Mouse (Mus musculus) hindbrain, embryonic 13.5 days (tissue): ENCODE measurements at regions not wholly inside any gene's neighbourhood (a gene's known extent, or its start where the extent isn't known, plus 50 kb on each side); places are given as distances from the start of the nearest gene placed in this dataset.

Experiments used
- ATAC-seq: fragments of 200-750 bp; cut with Nextera tagmentation; 2 replicates; pipeline ENCODE4 v1.8.0; 2017; ENCODE audit warnings: moderate TSS enrichment; ENCODE audit not compliant: low FRiP score
- H3K27ac ChIP-seq: fragments of 300-500 bp; sonication (generic); 2 replicates; pipeline ENCODE4 v1.5.1; 2015; ENCODE audit warnings: inconsistent platforms, mild to moderate bottlenecking, moderate library complexity
- H3K27me3 ChIP-seq: fragments of 300-500 bp; sonication (generic); 2 replicates; pipeline ENCODE4 v1.6.1; 2015; ENCODE audit warnings: mild to moderate bottlenecking, inconsistent platforms
- H3K36me3 ChIP-seq: fragments of 300-500 bp; sonication (generic); 2 replicates; pipeline ENCODE4 v1.6.1; 2015; ENCODE audit warnings: mild to moderate bottlenecking, inconsistent platforms
- H3K4me1 ChIP-seq: fragments of 300-500 bp; sonication (generic); replicated peaks from 2 replicates; pipeline ENCODE4 v1.6.1; 2015; ENCODE audit warnings: inconsistent platforms
- H3K4me2 ChIP-seq: fragments of 300-500 bp; sonication (generic); 2 replicates; pipeline ENCODE4 v1.6.1; 2015; ENCODE audit warnings: inconsistent platforms, mild to moderate bottlenecking, moderate library complexity
- H3K4me3 ChIP-seq: fragments of 300-500 bp; sonication (generic); 2 replicates; pipeline ENCODE4 v1.5.1; 2015; ENCODE audit warnings: mild to moderate bottlenecking, inconsistent platforms
- H3K9ac ChIP-seq: fragments of 300-500 bp; sonication (generic); 2 replicates; pipeline ENCODE4 v1.6.1; 2015; ENCODE audit warnings: mild to moderate bottlenecking, inconsistent platforms
- H3K9me3 ChIP-seq: fragments of 300-500 bp; sonication (generic); 2 replicates; pipeline ENCODE4 v1.6.1; 2016; ENCODE audit warnings: inconsistent platforms
- WGBS: fragments of 180-500 bp; shearing (Covaris S2); methylation state at CpG from one replicate; pipeline ENCODE4 v1.1.7; 2015; 5-methylcytosine and 5-hydroxymethylcytosine counted together

DNA sequence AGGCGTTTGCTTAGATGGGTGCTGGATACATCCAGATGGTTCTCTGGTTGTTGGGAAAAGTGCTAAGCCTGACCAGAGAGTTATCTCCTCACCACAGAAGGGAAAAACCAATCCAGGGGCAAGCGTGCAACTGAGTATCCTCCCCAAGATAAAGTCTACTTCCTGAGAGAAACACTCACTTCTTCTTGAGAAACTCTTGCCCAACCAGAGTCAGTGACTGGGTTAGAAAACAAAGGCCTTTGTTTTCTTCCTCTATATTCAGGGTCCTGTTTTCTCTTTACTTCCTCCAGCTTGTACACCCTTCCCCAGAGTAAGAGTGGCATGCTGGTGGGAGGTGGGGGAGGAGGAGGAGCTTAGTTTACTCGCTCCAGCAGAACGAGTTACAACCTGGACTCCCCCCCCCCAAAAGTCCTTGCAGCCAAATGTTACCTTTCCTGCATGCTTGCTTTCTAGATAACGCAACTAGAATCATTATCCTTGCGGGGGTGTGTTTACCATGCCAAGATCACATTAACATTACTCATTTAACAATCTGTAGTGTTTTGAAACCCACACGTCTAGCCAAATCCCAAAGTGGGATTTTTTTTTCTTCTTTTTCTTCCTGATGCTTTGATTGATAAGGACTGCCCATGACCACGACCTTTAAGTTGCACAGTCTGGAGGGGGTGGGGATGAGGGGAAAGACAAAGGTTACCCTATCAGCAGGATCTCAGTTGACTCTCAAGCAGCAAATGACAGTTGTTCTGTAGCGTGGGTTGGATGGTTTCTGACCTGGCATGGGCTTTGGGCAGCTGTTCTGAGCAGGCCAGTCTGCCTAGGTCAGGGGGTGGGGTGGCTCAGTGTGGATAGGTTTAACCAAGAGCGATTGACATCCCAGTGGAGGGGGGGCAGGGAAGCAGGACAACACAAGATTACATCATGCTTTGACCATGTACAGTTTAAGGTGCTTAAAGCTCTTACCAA, 147.4 kb upstream of the Ado start:
- ATAC-seq: no peak
- Histone ChIP-seq H3K4me3 (no peak overlapping the region), H3K9ac (no peak overlapping the region), H3K36me3 (no peaks in the 10 kb centered on the region), H3K4me2 (no peak overlapping the region), H3K27me3 (no peaks in the 10 kb centered on the region), H3K4me1 (no peaks in the 10 kb centered on the region), H3K27ac (no peak overlapping the region), H3K9me3 (no peaks in the 10 kb centered on the region)
- 58% methylated on average over 10 of the region's 10 CpGs for WGBS

DNA sequence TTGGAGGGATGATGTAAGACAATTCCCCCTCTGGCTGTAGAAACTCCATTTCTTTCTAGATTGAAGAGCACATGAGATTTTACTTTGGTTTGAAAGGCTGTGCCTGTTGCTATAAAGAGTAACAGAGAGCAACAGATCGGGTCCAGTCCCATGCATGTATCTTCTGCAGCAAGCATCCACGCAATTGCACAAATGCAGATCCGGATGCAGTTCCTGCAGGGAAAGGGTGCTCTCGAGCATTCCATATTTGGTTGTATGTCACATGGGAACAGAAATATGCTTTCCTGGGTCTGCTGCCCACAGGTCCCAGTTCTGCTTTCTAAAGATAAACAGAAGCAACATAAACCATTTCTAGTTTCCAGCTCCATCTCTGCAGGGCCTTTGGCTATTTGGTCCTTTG, 146.0 kb upstream of the Ado start:
- no peaks in the 10 kb centered on the region for H3K36me3 ChIP-seq
- no peak for ATAC-seq

GRCm38 (mm10) chr10:67693586-67693985, 144.8 kb upstream of the Ado start:
- 81% methylated on average over 4 of the region's 4 CpGs for WGBS
- no peak for ATAC-seq
- H3K4me1 ChIP-seq: no peaks in the 10 kb centered on the region
- H3K27me3 ChIP-seq: no peaks in the 10 kb centered on the region
- no peak overlapping the region for H3K4me3 ChIP-seq
- no peaks in the 10 kb centered on the region for H3K9me3 ChIP-seq
- no peak overlapping the region for H3K27ac ChIP-seq
- no peaks in the 10 kb centered on the region for H3K36me3 ChIP-seq
- no peak overlapping the region for H3K4me2 ChIP-seq
- H3K9ac ChIP-seq: no peak overlapping the region

More for the DNA sequence above, 146.0 kb upstream of the Ado start:
- no peaks in the 10 kb centered on the region for H3K27me3 ChIP-seq
- no peak overlapping the region for H3K27ac ChIP-seq
- H3K9ac ChIP-seq: no peak overlapping the region
- no peak overlapping the region for H3K4me2 ChIP-seq
- no peaks in the 10 kb centered on the region for H3K9me3 ChIP-seq
- WGBS: 97% methylated on average over 4 of the region's 4 CpGs
- H3K4me3 ChIP-seq: no peak overlapping the region
- H3K4me1 ChIP-seq: no peaks in the 10 kb centered on the region

DNA sequence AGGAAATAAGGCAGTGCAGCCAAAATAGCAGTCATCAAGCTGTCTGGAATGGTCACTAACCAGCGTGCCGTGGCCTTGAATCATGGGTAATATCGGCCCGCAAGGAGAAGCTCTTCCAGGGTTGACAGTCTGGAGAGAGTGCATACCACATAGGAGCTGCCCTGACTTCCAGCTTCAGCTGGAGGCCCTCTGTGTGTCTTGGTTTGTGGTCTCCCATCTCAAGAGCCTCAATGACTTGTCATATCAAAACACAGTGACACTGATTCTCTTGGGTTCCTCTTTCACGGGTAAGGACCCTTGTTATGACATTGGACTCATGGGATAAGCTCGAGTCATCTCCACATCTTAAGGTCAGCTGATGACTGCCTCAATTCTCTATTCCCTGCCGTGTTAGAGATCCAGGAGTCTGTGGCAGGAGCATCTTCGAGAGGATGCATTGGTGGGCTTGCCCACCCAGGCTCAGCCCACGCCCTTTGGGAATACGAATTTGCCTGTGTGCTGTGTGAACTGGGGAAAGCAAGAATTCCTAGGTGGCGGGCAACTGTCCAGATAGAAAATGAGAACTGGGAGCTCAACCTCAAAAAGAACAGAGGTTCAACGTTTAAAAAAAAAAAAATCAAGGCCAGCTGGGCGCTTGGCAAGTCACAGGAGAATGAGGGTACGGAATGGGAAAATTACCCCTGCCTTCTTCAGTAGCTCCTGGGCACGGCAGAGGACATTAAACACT, 141.4 kb upstream of the Ado start:
- Histone ChIP-seq H3K9ac (no peak overlapping the region), H3K4me2 (no peak overlapping the region), H3K27me3 (no peaks in the 10 kb centered on the region), H3K9me3 (no peaks in the 10 kb centered on the region), H3K27ac (no peak overlapping the region), H3K4me3 (no peak overlapping the region), H3K36me3 (no peaks in the 10 kb centered on the region), H3K4me1 (no peaks in the 10 kb centered on the region)
- WGBS: 94% methylated on average over 15 of the region's 15 CpGs
- no peak for ATAC-seq

DNA sequence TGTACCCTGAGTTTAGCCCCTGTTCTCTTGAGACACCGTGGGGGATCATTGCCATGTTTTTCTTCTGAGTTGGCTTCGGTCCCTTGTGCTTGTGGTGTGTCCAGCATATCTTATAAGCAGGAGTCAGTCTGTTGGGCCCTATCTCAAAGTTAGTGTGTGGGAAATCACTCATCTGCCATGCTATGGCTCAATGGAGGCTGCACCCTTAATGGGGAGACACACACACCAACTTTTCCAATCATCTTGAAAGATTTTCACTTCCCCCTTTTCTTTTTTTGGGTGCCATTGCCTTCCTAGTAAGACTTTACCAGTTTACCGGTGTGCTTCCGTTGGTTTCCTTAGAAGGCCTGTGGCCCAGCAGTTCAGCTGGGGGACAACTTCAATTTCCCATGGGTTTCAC, 130.6 kb upstream of the Ado start:
- Histone ChIP-seq H3K4me2 (no peak overlapping the region), H3K9me3 (no peaks in the 10 kb centered on the region), H3K9ac (no peak overlapping the region), H3K36me3 (no peaks in the 10 kb centered on the region), H3K27me3 (no peaks in the 10 kb centered on the region), H3K27ac (no peak overlapping the region), H3K4me3 (no peak overlapping the region), H3K4me1 (no peaks in the 10 kb centered on the region)
- WGBS: 93% methylated on average over 4 of the region's 4 CpGs
- ATAC-seq: no peak

DNA sequence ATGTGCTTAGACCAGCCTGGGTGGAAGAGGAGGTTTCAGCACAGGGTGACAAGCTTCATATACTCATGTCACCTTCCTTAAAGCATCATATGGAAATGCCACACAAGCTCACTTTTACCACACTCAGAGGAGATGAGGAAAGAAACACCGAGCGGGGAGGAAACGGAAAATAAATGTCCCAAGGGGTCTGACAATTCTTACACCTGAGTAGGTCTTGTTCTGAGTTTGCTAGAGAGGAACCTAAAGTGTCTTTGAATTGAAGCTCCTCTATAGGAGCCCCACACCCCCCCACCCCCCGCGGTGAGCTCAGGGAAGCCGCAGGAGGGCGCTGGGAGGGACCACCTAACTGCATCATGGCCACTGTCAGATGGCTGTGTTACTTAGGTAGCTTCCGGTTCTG, 124.7 kb upstream of the Ado start:
- H3K4me1 ChIP-seq: no peaks in the 10 kb centered on the region
- H3K9ac ChIP-seq: no peak overlapping the region
- no peaks in the 10 kb centered on the region for H3K27me3 ChIP-seq
- no peaks in the 10 kb centered on the region for H3K36me3 ChIP-seq
- H3K4me2 ChIP-seq: no peak overlapping the region
- ATAC-seq: no peak
- no peak overlapping the region for H3K4me3 ChIP-seq
- WGBS: 87% methylated on average over 8 of the region's 8 CpGs
- H3K27ac ChIP-seq: no peak overlapping the region
- H3K9me3 ChIP-seq: no peaks in the 10 kb centered on the region

DNA sequence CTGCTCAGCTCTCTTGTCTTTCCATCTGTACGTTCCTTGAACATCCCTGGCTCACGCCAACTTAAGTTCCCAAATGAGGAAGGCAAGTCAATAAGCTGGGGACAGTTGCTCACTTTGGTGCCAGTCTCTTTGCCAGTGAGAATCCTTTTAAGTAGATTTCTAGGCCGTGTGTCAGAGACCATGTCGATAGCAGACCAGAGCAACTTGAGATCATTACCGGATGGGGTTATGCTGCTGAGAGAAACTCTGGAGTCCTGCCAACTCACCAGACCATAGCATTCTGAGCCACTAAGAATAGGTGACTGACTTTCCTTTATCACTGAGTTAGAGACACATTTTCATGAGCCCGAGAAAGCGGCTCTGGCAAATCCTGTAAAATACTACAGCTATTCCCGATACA, 123.5 kb upstream of the Ado start:
- H3K36me3 ChIP-seq: no peaks in the 10 kb centered on the region
- ATAC-seq: no peak
- H3K27me3 ChIP-seq: no peaks in the 10 kb centered on the region
- H3K4me1 ChIP-seq: no peaks in the 10 kb centered on the region
- H3K27ac ChIP-seq: no peak overlapping the region
- no peaks in the 10 kb centered on the region for H3K9me3 ChIP-seq
- H3K9ac ChIP-seq: no peak overlapping the region
- H3K4me2 ChIP-seq: no peak overlapping the region
- H3K4me3 ChIP-seq: no peak overlapping the region
- WGBS: 73% methylated on average over 8 of the region's 8 CpGs

DNA sequence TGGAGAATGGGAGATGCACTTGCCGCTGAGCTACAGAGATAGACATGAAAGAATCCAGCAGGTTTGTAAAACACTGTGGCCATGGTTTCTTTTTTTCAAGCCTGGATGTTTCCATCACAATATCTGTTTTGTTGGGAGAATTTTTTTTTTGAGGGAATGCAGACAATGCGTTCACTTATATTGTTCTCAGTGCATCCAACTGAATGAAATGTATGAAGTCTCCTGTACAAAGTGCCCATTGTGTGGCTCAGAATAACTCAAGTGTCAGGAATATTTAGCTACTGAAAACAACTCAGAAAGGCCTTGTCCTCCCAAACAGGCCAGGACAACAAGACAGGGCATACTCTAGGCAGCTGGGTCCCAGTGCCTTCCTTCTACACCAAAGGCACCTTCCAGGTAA, 120.3 kb upstream of the Ado start:
- no peak overlapping the region for H3K27ac ChIP-seq
- no peak overlapping the region for H3K4me3 ChIP-seq
- ATAC-seq: no peak
- no peaks in the 10 kb centered on the region for H3K36me3 ChIP-seq
- H3K9ac ChIP-seq: no peak overlapping the region
- no peaks in the 10 kb centered on the region for H3K4me1 ChIP-seq
- no peaks in the 10 kb centered on the region for H3K27me3 ChIP-seq
- no peaks in the 10 kb centered on the region for H3K9me3 ChIP-seq
- no peak overlapping the region for H3K4me2 ChIP-seq
- 65% methylated on average over 2 of the region's 2 CpGs for WGBS

DNA sequence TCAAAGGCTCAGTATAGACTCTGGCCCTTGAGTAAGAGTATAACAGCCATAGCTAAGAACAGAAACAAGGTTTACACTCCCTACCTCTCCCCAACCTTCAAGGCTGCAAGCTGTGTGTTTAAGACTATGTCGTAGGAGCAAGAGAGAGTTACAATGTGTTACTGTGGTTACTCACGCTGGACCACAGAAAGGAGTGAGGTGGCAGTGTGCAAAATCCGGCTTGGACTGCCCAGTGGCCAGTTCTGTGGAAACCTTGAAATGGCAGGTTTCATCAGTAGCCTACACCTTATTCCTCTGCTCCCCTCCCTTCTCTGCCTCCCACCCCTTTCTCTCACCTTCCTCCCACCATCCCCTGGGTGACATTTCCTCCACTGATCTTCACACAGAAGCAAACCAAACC, 114.3 kb upstream of the Ado start:
- 79% methylated on average over 3 of the region's 3 CpGs for WGBS
- H3K4me1 ChIP-seq: no peaks in the 10 kb centered on the region
- no peak overlapping the region for H3K27ac ChIP-seq
- no peak for ATAC-seq
- H3K4me3 ChIP-seq: no peak overlapping the region
- no peaks in the 10 kb centered on the region for H3K9me3 ChIP-seq
- H3K4me2 ChIP-seq: no peak overlapping the region
- no peak overlapping the region for H3K9ac ChIP-seq
- H3K27me3 ChIP-seq: no peaks in the 10 kb centered on the region
- no peaks in the 10 kb centered on the region for H3K36me3 ChIP-seq

DNA sequence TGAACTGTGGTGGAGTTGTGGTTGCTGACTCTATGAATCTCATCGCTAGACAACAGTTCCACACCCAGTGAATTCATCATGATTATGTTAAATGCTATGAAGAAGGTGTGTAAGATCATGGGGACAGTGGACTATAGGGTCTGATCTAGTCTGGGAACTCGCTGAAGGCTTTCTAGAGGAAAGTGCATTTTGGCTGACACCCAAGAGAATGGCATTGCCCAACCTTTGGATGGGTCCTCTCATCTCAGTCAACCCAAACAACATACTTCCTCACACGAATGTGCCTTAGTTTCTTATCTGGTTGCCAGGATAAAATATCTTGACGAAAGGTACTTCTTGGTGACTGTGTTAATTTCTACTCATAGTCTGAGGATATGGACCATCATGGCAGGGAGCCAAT, 112.9 kb upstream of the Ado start:
- no peak overlapping the region for H3K9ac ChIP-seq
- no peaks in the 10 kb centered on the region for H3K9me3 ChIP-seq
- no peak for ATAC-seq
- H3K4me3 ChIP-seq: no peak overlapping the region
- no peaks in the 10 kb centered on the region for H3K27me3 ChIP-seq
- no peaks in the 10 kb centered on the region for H3K36me3 ChIP-seq
- no peak overlapping the region for H3K27ac ChIP-seq
- 94% methylated on average over 4 of the region's 4 CpGs for WGBS
- no peaks in the 10 kb centered on the region for H3K4me1 ChIP-seq
- H3K4me2 ChIP-seq: no peak overlapping the region

DNA sequence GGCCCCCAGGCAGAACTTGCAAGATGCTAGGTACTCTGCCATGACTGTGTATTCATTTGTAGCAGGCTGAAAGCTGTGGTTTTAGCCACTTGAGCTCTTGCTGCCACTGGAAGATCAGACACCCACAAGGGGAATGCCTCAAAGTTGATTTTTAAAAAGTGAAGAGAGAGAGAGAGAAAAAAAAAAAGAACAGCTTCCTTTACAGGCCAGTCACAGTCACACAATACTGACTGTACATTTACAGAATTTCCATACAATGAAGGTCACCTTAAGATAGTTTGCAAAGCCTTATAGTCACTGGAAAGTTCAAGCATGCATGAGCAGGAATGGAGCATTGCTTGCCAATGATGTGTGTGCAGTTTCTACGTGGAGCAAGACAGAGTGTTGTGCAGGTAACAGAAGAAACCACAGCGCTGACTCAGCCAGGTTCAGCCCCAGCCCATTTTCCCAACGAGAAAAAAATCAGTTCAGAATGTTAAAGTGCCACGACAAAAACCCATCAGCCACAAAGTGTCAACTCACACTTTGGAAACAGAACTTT, 109.3 kb upstream of the Ado start:
- no peak for ATAC-seq
- H3K4me1 ChIP-seq: no peaks in the 10 kb centered on the region
- WGBS: 80% methylated on average over 4 of the region's 4 CpGs

DNA sequence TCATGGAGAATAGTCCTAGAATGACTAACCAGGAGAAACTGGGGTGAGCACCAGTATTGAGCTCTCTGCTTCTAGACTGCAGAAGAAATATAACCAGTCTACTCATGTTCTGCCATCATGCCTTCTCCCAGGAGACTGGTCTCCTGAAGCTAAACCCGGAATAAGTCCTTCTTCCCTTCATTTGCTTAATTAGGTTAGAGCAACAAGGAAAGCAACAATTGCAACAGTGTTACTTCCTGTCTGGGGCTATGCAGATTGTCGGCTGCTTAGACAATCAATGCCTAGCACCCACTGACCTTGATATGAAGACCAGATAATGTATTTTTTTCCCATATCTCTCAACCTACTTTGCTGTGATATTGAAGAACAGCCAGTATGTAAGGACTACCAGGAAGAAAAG, 108.5 kb upstream of the Ado start:
- Histone ChIP-seq H3K4me3 (no peak overlapping the region), H3K27me3 (no peaks in the 10 kb centered on the region), H3K4me2 (no peak overlapping the region), H3K36me3 (no peaks in the 10 kb centered on the region), H3K9me3 (no peaks in the 10 kb centered on the region), H3K9ac (no peak overlapping the region), H3K27ac (no peak overlapping the region), H3K4me1 (no peaks in the 10 kb centered on the region)
- no peak for ATAC-seq
- 78% methylated on average over 2 of the region's 2 CpGs for WGBS

More for the DNA sequence above, 109.3 kb upstream of the Ado start:
- H3K4me2 ChIP-seq: no peak overlapping the region
- no peak overlapping the region for H3K27ac ChIP-seq
- no peaks in the 10 kb centered on the region for H3K36me3 ChIP-seq
- no peaks in the 10 kb centered on the region for H3K9me3 ChIP-seq
- H3K9ac ChIP-seq: no peak overlapping the region
- H3K27me3 ChIP-seq: no peaks in the 10 kb centered on the region
- H3K4me3 ChIP-seq: no peak overlapping the region
